Mouse (Mus musculus): ENCODE data around the gene Kctd8.

Gene Kctd8

DNA sequence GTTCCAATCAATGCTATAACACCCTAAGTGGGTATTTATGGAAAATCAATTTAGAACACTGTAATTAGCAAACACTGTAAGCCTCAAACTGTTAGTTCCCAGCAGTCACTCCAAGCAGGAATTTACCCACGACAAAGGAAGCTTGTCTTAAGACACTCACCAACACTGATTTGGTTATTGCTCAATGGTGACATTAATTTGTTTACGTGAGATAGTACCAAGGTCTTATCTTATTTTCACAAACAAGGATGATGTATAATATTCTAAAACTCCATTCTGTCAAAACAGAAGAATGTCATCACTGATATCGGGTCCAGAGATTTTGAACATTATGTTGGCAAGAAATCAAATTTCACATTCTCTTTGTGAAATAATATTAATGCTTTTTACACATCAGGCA lies 185.0 kb downstream of the Kctd8 start:
- no peak for DNase-seq (ENCODE audit: extremely low spot score)

DNA sequence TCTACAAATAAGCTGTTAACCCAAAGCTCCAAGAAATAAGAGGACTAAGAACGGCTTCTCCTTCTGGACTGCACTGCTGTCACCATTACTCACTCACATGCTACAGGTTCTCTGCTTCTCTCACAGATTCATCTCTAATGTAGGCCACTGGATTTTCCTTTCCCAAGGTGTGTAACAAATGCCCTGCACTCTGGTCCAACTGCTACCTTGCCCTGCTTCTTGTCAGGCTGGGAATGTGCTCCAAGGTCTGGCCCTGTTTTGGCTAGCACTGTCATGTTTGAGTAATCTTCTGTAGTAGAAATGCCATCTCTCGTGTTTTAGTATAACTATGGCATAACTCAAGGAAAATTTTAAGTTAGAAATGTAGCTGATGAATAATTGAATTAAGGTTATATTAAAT lies 195.7 kb downstream of the Kctd8 start:
- no peak for DNase-seq (ENCODE audit: extremely low spot score)

DNA sequence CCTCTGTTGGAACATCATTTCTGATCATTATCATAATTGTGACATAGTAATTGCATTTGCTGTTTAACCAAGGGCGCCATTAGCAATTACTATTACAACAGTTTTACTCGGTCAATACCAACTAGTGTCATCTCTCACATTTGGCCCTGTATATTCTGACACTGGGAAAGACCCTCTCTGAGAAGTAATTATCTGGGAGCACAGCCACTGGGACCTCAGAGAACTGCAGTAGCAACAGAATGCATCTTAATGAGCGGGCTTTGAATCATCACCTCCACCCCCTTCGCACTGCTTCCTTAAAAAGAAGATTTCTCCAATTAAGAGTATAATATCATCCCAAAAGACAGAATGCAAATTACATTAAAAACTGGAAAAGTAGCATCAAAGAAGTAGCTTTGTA lies 200.4 kb downstream of the Kctd8 start:
- DNase-seq (ENCODE audit: extremely low spot score): no peak

DNA sequence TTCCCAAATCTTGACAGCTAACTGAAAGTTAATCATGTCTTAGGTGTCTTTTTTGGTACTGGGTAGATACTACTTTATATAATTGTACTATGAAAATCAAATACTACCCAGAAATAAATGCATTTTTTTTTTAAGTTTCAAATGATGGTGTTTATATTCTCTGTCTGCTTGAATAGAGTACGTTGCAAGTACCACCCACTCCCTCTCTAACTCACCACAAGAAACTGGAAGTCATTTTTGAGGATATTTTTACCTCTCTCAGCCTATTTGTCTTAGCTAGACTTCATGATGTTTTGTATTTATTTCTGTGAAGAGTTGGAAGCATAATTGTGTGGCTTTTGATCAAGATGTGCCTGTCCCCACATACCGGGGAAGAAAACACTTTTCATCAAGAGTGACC lies 232.8 kb downstream of the Kctd8 start:
- DNase-seq (ENCODE audit: extremely low spot score): no peak

DNA sequence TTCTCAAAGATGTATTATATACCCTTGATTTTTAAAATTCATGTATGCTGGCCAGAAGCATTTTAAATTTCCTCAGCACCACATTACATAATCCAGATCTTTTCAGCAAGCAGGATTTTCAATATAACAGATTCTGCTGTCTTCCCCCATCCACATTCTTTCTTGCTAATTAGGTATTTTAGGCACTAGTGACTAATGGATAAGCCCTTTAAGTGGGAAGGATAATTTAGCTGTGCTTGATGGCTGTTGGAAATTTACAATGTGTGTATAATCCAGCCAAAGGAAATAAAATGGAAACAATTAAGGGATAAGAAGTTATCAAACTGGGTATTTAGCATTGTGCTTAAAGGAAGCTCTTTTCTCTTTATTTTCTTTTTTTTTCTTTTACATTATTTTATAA lies 252.6 kb downstream of the Kctd8 start:
- DNase-seq (ENCODE audit: extremely low spot score): no peak
